Mouse (Mus musculus): ENCODE data around the gene Pik3c2a.

DNA sequence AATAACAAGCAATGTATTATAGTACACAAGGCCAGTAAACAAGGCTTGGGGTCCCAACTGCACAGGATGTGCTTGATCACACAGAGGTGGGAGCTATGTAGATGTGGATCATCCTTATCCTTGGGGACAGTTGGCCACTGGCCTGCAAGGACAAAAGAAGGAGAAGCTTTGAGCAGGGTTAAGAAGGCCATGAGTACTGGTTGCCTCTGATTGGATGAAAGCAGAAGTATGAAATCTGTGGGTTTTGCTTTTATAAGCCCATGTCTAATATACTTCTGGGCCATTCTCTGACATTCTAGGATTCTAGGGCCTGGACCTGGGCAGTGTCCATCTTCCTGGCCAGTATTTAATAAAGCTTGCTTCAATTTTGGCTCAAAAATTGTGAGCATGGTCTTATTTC is 32.6 kb upstream of the Pik3c2a start:
- TF ChIP-seq CTCF (conservative IDR thresholded peaks at IDR 0.05 in 1 of 2, IDR thresholded peaks at IDR 0.05 in 1 of 2; ENCODE audit: low read depth in 2 of 2, low read length in 2 of 2) (no peak), EP300 (IDR thresholded peaks at IDR 0.05; ENCODE audit: low read length) (no peak), POLR2A (IDR thresholded peaks at IDR 0.05; ENCODE audit: low read depth, low read length) (no peak), HCFC1 (IDR thresholded peaks at IDR 0.05; ENCODE audit: low read depth, low read length) (no peak), MAX (IDR thresholded peaks at IDR 0.05; ENCODE audit: low read length) (no peak), MYC (IDR thresholded peaks at IDR 0.05; ENCODE audit: low read depth, low read length) (no peak)

All from CH12.LX (cell line).